Mouse (Mus musculus) C2C12 (cell line): ENCODE measurements at regions not wholly inside any gene's neighbourhood (a gene's known extent, or its start where the extent isn't known, plus 50 kb on each side); places are given as distances from the start of the nearest gene placed in this dataset.

Source experiments
- CTCF ChIP-seq: IDR thresholded peaks from one replicate; pipeline ENCODE4 v1.5.1; 2011; ENCODE audit not compliant: control insufficient read depth, insufficient read depth, insufficient read length
- MAX ChIP-seq: IDR thresholded peaks from one replicate; pipeline ENCODE4 v1.6.1; 2011; ENCODE audit warnings: mild to moderate bottlenecking, control low read depth
- MYOD1 ChIP-seq: IDR thresholded peaks from one replicate; pipeline ENCODE4 v1.6.1; 2011; ENCODE audit warnings: low read depth; ENCODE audit not compliant: control insufficient read depth, insufficient read length
- MYOG ChIP-seq: IDR thresholded peaks from one replicate; pipeline ENCODE4 v1.6.1; 2011; ENCODE audit not compliant: control insufficient read depth, insufficient read length; ENCODE audit errors: extremely low read depth
- USF1 ChIP-seq: IDR thresholded peaks from one replicate; pipeline ENCODE4 v1.6.1; 2011; ENCODE audit warnings: low read depth, mild to moderate bottlenecking, control low read depth, moderate library complexity

GRCm38 (mm10) chr16:55553896-55554295 lies 256.1 kb upstream of the Zpld1 start:
- no peak for TF ChIP-seq CTCF
- no peak for TF ChIP-seq MAX
- no peak for TF ChIP-seq MYOD1
- TF ChIP-seq USF1 = no peak
- TF ChIP-seq MYOG = no peak
